Mouse (Mus musculus) kidney, postnatal 14 days (tissue): Measurements from ENCODE around the gene Mb21d2.

Source experiments
- DNase-seq: peaks from one replicate; pipeline ENCODE4 v3.0.0; 2022; ENCODE audit warnings: mixed read lengths

Mb21d2 gene

GRCm38 (mm10) chr16:28899161-28899540, 30.3 kb downstream of the Mb21d2 start:
- DNase-seq, result no peak

- DNase-seq, result peak; percentile 51
These were observed 30.8 kb downstream of the Mb21d2 start for GRCm38 (mm10) chr16:28898509-28899160.

DNA sequence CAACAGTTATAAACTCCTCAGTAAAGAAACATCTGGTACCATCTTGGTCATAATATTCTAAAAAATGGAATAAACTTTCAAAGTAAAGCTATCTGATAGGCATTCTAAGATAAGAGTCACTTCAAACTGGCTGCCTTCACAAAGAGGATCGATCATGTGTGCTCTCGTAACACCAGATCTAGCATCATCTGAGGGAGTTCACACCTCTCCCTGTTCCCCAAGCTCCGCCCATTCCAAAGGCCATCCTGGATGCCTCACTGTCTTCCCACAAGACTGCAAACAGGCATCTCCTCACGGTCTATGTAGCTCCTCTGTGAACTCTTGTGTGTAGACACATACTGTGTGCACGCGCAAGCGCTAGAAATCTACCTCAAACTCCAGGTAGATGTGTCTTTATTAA, 32.9 kb downstream of the Mb21d2 start:
- no peak for DNase-seq

- DNase-seq, result no peak
These were observed 34.6 kb downstream of the Mb21d2 start for GRCm38 (mm10) chr16:28894872-28895271.

GRCm38 (mm10) chr16:28893266-28893665, 36.2 kb downstream of the Mb21d2 start:
- no peak for DNase-seq

- DNase-seq, result no peak
These were observed 43.2 kb downstream of the Mb21d2 start for GRCm38 (mm10) chr16:28886201-28886745.

- no peak for DNase-seq
These were observed 44.0 kb downstream of the Mb21d2 start for GRCm38 (mm10) chr16:28885474-28885873.

GRCm38 (mm10) chr16:28884661-28885060, 44.8 kb downstream of the Mb21d2 start:
- no peak for DNase-seq

GRCm38 (mm10) chr16:28883649-28884048, 45.8 kb downstream of the Mb21d2 start:
- no peak for DNase-seq

DNA sequence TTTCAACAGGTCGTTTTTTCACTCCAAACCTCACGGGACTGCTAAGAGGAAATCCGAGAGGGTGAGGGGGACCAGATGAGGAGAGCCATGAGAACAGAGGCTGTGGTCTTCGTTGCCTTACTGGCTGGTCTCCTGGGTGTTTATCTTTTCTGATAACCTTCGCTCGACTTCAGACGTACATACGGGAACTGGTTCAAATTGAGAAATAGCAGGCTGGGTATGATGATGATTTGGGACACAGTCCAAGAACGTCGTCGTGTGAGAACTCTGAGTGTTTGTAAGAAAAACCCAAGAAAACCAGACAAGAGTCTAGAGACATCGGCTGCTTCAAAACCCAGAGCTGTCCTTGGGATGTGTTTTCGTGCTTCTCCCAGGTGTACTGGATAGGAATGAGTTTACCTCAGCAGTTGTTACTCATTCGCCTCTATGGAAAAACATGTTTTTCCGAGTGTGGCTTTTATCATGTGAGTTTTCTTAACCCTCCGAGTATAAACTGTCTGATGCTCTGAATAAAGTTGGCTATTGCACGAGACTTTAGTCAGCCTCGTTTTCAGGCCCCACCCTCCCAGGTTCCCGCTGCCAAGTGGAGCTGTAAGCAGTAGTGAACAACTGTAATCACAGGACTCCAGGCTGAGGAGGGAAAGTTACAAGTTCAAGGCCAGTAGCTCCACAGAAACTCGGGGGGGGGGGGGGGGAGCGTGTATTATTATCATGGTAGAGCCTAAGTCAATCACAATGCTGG, 46.6 kb downstream of the Mb21d2 start:
- DNase-seq, result no peak

DNA sequence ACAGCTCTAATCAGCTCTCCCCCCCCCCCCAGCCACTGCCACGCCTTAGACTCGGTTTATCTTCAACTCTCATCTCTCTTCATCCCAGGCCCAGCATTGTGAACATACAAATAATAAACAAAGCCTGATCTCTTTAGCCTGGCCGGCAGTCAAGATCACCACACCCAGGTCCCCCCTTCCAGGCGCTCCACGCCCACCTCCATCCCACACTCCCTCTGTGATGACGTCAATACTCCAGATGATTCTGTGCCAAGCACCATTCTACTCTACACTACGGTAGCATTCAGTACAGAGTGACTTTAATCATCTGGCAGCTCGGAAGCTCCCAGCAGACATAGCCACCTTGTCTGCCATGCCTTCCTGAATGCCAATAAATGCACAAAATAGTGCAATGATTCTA, 47.7 kb downstream of the Mb21d2 start:
- peak; percentile 15 for DNase-seq

DNA sequence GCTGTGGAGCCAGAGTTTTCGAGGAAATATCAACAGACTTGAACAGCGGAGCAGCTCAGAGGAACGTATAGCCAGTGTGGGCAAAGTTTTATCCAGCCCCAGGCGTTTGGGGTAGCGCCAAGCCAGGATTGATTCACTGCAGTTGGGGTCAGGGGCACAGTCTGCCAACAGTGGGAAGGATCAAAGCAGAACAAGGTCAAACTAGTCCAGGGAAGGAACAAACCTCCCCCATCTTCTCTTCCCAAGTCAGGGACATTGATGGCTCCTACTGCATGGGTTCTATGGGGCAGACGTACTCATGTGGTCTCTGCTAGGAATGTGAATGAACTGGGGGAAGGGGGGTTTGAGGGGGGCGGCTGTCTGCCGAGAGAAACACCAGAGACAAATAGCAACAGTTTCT, 48.7 kb downstream of the Mb21d2 start:
- DNase-seq, result peak; percentile 37

DNA sequence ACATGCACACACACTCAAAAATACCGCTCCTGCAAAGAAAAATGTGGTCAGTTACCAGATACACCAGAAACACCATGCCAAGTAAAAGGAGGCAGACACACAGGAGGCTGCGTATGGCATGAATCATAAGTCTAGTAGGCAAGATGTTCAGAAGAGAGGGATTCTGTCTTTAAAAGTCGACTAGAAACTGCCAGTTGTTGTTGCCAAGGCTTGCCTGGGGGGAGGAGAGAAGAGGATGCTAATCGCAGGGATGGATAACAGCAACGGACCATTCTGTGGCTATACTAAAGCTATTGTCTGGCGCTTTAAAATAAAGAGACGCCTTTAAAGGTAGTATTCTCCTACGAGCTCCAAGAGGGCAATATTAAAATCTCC, 49.2 kb downstream of the Mb21d2 start:
- no peak for DNase-seq

GRCm38 (mm10) chr16:28879636-28880306, 49.7 kb downstream of the Mb21d2 start:
- no peak for DNase-seq

- no peak for DNase-seq
These were observed 52.3 kb downstream of the Mb21d2 start for GRCm38 (mm10) chr16:28877162-28877662.

DNA sequence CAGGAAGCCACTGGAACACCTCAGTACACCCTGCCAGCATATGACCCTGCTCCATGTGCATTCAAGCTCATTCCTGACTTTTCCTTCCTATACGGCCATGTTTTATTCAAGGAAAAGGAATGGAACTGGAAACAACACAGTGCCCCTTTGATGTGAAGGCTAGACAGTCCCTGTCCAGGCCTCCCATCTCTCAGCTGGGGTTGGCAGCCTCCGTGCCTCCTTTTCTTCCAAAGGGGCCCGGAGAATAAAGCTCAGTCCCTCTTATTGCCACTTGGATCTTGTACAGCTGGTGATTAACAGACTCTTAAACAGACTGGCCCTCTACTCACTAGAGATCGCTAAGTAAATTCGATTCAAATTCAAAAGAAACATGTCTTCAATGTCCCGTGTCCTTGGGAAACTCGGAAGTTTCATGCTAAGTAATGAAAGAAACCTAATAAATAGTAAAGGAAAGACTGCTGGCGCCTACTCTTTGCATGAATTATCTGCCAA, 56.0 kb downstream of the Mb21d2 start:
- no peak for DNase-seq

DNA sequence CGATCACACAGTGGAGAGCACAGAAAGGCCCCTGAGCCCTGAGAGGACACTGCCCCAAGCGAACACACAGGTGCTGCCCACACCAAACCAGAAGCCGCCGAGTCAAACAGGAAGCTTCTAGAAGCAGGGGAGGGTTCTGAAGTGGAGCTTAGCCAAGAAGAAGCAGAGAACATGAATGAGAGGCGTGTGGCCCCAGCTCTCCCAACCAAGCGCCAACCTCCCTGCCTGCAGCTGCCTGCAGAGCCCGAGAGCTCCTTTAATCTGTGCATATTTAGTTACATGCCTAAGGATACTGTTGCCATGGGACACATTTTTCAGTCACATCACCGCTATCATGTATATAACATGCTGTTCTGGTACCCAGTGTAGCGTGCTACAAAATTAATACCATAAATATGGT, 58.6 kb downstream of the Mb21d2 start:
- DNase-seq, result no peak

- no peak for DNase-seq
These were observed 59.0 kb downstream of the Mb21d2 start for GRCm38 (mm10) chr16:28870456-28870855.

DNA sequence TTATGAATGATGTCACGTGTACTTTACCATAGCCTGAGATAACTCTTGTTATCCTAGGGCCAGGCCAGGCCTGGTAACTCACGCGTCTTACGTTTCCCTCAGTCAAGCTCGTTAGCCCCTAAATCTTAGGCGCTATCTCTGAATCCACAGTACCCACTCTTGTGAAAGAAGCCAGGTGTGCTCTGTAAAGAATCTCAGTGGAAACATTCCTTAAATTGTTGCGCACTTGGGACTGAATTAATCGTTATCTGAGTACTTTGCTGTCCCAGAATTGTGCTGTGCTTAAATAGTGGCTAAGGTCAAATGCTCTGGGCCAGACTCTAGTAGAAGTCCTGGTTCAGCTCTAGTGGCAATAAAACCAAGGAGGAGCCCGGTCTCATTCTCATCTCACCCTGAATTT, 60.6 kb downstream of the Mb21d2 start:
- DNase-seq, result no peak

GRCm38 (mm10) chr16:28866584-28867295, 62.7 kb downstream of the Mb21d2 start:
- no peak for DNase-seq

DNA sequence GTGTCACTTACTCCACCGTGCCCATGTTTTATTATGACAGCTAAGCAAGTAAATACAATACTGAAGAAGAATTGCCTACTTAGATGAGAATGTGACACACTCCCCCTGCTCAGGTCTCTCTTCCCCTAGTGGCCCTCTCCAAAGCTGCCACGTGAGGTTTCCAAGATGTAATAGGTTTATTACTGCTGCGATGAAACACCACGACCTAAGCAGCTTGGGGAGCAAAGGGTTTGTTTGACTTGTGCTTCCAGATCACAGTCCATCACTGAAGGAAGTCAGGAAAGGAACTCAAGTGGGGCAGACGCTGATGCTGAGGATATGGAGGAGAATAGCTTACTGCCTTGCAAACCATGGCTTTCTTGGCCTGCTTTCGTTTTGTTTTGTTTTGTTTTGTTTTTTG, 65.9 kb downstream of the Mb21d2 start:
- DNase-seq, result no peak

DNA sequence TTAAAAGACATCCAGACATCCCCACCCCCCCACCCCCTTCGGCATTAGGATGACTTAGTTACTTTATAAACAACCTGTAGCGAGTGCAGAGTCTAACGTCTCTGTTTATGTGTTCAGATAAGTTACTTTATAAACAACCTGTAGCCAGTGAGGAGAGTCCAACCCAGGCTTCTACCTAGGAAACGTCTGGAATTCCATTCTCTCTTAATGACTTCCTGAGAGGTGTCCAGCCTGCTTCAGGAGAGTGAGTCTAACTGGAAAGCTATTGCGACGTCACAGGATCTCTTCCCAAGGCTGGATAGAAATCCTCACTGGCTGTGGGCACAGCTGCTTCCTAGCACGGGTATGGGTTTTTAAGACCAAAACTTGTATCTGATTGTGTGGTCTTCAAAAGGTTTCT, 67.4 kb downstream of the Mb21d2 start:
- DNase-seq, result peak; percentile 63

GRCm38 (mm10) chr16:28859678-28860077, 69.8 kb downstream of the Mb21d2 start:
- DNase-seq, result no peak
